Mouse (Mus musculus): ENCODE measurements around the gene Ccnyl1.
"Not testable (repeated sequence)": the region's sequence is repeated elsewhere in the genome, so short reads cannot be mapped to it uniquely, and the experiment has no call there.

The Ccnyl1 gene

DNA sequence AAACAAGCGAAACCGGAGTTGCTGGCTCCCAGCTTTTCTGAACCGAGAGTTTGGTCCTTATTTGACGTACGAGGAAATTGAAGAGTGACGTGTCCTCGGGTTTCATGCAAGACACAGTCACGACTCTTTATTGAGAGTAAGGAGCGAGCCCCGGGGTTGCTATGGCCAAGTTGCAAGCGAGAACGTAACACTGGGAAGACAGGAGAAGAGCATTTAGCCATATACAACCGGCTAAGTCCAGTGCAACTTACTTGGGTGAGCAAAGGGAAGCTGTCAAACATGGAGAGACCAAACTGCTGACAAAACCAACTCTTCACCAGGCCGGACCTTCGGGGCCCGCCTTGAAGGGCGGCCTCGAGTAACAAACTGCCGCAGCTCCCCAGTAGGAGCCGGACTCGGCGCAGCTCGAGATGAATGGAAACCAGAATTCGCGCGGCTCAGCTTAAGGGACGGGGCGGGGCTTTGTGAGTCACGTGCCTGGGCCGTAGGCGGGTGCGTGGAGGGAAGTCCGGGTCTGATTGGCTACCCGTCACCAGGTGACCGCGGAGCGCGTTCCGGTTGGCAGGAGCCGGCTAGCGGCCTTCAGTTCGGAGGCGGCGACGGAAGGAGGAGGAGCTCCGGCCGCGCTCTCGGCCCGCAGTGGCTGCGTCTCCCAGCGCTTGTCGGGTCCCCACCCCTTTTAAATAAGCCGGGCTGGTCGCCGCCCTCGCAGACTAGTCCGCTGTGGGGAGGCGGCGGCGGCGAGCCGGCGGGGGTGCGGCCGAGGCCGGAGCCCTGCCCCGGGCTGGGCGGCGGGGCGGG is at the start of gene Ccnyl1:
Ccnyl1 (plus strand) TSS at position 243 of the 801 bp plus-strand sequence.
- peak; percentile 97 for DNase-seq (ENCODE audit: low spot score)

DNA sequence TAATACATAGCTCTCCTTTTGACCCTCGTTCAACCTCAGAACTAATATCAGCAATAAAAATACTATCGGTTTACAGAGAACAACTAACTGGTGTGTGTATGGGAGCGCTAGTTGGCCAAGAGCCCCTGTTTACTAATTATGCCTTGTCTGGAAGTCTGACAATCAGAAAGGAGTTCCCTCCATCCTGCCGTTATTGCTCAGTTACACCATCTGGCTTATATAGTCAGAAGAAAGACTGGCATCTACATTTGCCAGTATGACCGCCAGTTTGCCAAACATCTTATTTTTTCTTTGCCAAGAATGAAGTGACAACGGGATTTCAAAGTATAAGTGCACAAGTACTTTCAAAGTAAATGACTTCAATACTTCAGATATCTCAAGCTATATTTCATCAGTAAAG is 49.2 kb upstream of the Ccnyl1 start:
- no peak for DNase-seq (ENCODE audit: low spot score)

DNA sequence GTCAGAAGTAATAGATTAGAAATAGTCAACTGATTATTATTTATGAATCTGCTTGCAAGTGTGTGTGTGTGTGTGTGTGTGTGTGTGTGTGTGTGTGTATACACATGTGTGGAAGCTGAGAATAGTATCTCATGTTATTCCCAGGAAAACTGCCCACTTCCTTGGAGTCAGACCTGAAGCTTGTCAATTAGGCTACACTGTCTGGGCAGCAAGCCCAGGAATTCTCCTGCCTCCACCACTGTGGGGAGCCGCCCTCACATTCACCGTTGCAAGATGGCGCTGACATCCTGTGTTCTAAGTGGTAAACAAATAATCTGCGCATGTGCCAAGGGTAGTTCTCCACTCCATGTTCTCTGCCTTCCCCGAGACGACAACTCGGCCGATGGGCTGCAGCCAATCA is 47.7 kb upstream of the Ccnyl1 start:
- DNase-seq (ENCODE audit: low spot score): not testable (repeated sequence)

DNA sequence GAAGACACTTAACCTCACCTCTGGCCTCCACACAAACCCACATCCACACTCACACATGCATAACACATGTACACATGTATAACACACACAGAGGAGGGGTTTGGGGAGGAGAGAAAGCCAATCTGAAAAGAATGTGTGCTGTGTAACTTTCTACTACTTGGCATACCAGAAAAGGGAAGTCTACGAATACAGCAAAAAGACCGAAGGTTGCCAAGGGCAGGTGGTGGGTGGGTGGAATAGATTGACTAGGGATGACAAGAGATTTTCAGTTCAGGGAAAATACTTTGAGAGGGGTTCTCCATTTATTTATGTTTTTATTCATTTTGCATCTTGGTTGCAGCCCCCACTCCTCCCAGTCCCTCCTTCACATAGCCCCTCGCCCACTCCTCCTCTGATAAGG is 45.7 kb upstream of the Ccnyl1 start:
- DNase-seq (ENCODE audit: low spot score): no peak

DNA sequence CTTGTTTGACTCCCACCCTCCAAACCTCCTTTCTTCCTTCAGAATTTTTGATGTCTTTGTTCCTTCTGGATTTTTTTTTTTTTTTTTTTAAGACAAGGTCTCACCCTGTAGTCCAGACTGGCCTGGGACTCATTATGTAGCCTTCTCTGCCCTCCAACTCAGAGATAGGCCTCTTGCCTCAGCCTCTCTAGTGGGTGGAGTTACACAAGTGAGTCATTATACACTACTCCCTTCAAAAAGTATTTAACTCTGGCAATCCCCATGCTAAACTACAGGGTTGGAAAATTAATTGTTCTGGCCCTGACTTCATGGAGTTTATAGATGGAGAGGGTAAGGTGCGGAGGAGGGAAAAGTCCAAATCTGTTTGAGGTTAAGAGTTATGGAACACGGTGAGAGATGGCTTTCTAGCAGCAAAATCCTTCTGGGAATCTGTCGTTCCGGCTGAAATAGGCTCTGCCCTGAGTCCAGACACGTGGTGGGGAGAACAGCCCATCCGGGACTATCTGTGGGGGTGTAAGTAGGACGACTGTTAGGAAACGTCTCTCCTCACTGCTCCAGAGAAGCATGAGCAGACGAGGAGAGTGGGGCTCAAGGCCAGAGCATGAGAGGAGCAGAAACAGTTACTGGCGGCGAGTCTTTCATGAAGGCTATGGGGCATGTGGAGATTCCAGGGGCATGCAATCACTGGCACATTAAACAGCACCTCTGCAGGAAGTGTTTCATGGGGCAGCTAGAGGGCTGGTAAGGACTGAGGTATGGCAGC is 40.7 kb upstream of the Ccnyl1 start:
- DNase-seq (ENCODE audit: low spot score): no peak

DNA sequence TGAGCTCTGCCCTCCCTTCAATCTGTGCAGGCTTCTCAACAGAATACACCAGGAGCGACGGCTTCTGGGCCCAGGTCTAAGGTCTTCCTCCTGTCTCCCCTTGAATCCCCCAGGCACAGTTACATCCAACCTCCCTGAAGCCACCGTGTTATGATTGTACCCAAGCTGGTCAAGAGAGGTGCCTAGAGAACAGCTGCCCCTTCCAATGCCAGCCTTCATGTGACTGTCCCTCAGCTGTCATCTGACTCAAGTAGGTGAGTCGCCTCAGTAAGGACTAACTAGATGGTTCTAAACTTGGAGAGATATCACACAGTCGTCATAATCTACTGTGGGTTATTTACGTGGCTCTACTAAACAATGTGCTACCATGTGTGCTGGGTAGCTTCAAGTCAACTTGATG is 36.6 kb upstream of the Ccnyl1 start:
- DNase-seq (ENCODE audit: low spot score): no peak

DNA sequence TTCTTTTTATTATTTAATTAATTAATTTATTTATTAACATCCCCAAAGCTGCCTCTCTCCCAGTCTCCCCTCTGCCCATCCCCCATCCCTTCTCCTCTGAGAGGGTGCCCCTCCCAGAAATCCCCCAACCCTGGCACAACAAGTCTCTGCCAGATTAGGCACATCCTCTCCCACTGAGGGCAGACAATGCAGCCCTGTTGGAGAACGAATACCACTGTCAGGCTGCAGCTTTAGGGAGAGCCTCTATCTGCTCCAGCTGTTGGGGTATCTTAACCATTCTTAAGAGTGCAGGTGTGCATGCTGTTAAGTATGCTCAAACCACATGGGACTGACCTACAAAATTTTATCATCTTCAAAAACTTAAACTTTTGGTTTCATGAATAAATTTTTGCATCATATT is 34.8 kb upstream of the Ccnyl1 start:
- no peak for DNase-seq (ENCODE audit: low spot score)

DNA sequence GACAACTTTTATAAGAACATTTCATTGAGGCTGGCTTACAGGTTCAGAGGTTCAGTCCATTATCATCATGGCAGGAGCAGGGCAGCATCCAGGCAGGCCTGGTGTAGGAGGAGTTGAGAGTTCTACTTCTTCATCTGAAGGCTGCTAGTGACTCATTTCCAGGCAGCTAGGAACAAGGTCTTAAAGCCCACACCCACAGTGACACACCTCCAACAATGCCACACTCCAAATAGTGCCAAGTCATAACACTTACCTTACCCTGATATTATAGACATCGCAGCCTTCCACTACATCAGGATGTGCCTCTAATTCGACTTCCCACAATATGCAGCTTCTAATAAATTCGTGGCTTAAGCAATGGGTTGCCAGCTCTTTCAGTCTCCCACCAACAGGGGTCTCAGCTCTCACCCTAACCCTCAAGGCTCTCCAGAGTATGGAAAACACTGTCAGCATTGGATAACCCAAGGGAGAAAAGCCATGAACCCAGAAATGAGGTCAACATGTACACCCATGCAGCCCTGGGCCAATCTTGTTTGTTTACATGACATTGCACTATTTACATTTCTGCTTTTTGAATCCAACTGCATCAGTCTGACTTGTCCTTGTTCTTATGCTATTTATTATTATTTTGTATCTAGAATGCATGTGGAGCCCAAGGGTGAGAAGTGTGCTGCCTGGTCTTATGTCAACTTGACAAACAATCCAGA is 33.7 kb upstream of the Ccnyl1 start:
- DNase-seq (ENCODE audit: low spot score): no peak

DNA sequence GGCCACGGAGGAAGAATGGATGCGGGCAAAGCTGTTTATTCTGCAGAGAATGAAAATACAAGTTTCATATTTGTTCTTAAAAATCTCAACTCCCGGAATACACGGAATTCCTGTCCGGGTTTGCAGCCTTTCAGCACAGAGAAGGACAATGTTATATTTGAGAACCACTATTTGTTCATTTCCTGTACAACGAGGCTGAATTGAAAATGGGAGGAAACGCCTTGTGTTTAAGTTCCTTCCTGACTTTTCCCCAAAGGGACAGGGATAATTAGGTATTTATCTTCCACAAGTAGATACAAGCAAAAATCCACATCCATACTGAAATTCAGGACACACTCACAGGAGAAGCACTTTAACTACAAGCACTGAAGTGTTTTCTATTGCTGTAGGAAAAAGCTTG is 31.4 kb upstream of the Ccnyl1 start:
- no peak for DNase-seq (ENCODE audit: low spot score)

DNA sequence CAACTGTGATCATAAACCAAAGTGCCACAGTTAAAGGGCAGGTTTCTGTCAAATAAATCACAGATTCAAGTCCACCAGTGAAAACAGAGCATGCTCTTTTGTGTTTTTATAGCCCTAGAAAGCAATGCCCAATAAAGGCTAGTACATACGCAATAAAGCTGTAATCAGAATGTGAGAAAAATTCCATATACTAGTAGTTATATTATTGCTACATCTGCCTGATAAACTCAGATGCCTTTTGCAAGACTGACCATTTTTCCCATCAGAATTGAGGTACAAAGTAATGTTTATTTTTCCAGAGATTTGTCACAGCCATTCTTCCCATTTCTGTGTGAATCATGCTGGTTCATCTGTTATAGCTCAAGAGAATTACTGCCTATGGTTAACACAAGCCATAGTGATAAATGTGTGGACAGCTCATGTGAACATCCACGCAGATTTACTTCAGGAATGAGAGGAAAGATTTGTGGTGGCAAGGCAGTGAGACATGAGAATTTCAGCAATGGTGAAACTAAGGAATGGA is 23.1 kb upstream of the Ccnyl1 start:
- DNase-seq (ENCODE audit: low spot score): no peak

DNA sequence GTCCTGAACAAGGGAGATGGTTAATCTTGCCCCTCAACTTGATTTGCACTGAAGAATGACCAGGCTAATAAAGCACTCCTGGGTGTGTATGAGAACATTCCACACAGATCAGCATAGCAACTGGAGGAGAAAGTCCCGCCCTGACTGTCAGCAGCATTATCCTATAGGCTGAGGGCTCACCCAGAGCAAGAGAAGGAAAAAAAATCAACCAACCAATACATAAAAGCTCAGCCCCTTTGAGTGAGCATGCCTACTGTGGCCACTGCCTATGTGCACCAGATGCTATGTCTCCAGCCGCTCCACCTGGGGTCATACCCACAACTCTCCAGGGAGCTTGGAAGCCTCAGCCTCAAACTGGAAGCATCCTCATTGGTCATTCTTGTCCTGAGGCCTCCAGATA is 20.8 kb upstream of the Ccnyl1 start:
- DNase-seq (ENCODE audit: low spot score): no peak

DNA sequence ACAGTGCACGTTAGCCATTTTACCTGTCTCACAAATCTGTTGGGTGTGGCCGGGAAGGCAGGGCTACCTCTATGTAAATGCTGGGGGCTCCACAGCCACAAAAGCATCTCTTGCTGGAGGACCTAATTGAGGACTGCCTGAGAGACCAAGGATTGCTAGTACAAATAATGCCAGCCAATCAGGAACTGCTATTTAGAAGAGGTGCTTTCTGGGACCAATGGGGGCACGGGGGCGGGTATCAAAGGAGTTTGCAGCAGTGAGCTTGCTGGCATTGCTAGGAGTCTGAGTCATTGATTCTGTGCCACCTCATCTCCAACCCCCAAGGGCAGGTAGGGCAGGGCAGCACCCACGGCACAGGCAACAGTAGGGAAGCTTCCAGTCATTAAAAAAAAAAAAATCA is 16.3 kb upstream of the Ccnyl1 start:
- no peak for DNase-seq (ENCODE audit: low spot score)

DNA sequence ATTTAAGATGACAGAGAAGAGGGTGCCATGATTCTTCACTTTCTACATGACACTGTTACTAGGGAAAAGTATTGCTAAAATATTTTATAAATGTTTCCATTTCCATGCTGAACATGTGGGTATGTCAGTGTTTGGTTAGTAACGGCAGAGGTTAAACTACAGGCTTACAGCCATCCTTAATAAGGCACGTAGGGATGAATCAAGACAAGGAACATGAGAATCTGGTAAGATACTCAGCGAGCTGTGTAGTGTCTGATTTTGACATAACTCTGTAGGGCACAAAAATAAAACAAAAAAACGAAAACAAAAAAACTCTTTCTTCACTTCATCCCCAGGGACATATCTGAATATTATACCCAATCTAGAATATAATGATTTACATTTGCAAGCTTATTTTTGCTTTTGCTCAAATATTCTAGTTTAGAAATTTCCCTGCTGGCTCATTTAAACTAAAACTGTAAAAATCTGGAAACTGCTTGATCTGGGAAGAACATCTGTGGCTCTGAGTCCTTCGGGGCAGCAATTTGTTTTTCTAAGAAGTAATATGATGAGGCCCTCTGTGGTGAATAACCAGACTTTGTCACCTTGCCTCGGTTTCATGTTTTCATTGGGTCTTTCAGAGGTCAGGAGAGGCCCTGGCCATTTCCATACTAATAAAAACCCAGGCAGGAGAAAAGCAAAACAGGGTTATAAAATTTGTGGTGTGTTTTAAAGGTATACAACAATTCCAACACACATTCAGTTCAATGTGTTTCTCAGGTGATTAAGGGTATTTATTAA is 14.0 kb upstream of the Ccnyl1 start:
- no peak for DNase-seq (ENCODE audit: low spot score)

DNA sequence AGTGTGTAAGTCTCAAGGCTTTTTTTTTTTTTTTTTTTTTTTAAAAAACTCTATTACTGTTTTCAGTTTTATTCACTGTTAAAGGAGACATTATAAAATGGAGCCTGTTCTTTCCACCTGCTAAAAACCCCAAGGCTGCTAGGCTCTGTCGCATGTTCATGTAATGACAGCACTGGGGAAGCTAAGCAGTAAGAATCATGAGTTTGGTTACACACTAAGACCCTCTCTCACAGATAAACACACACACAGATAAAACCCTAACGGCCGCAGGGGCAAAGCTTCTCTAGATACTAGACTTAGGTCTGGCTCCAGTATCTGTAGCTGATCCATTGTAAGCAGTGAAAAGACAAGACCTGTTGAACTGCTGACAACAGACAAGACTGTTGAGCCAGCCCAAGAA is 8.8 kb upstream of the Ccnyl1 start:
- no peak for DNase-seq (ENCODE audit: low spot score)

DNA sequence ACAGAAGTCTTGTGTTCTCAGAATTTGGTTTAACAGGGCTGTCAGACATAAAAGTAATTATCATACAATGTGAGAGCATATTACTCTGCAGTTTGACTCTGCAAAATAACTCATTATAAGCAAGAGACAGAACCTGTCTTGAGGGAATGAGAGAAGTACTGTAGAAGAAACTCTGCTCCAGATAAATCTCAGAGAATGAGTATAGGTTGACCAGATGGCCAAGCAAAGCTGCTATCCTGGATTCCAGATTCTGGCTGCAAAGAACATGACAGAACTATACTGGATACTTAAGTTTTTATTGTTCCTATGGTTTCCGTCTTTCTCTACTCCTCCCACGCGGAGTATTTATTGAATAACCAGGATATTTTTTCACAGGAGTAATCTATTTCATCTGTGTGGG is 7.2 kb upstream of the Ccnyl1 start:
- no peak for DNase-seq (ENCODE audit: low spot score)

DNA sequence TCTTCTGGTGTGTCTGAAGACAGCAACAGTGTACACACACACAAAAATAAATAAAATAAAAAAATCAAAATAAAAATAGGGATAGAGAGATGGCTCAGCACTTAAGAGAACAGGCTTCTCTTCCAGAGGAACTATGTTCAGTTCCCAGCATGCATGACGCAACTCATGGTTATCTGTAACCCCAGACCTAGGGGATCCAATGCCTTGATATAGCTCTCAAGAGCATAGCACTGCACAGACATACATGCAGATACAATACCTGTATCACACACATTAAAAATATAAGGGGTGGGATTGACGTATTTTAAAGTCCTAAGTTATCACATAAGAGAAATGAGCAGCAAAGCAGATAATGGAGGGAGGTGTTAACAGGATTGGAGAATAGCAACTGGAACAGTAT is 5.8 kb upstream of the Ccnyl1 start:
- DNase-seq (ENCODE audit: low spot score): no peak

DNA sequence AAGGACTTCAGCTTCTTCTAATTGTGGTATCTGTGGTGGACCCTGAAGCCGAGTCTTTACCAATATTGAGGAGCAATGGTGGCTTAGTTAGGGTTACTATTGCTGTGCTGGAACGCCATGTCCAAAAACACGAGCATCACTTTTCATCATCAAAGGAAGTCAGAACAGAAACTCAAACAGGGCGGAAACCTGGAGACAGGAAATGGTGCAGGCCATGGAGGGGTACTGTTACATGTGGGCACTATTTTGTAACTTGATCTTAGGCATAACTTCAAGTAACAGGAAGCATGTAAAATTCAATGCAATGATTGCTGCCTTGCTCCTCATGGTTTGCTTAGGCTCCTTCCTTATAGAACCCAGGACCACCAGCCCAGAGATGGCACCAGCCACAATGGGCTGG is 2.2 kb upstream of the Ccnyl1 start:
- DNase-seq (ENCODE audit: low spot score): no peak

DNA sequence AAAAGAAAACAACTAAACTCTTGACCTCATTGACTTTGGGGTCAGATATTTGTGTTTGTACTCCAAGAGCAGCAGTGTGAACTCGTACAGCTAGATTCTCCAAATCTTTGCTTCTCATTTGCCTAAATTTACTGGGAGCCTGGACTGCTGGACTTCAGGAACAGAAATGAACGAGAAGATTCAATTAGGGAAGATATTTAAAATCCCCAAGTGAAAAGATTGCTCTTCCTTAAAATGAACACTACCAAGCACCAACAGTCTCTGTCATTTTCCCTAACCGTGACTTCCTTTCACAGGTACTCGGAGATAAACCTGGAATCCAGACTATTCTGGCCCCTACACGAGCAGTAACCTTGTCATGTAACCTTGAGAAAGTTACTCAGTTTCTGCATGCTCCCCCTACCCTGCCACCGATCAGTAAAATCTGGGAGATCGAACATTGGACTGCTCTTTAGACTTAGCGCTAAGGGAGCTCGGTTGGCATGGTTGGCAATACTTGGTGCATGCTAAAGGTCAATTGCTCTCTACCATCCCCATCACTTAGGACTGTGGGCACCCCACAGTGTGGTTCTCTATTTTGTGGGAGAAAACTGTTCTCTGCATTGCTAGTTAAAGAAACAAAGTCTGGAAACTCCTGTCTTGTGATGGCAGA is 568 bp upstream of the Ccnyl1 start:
- peak; percentile 8 for DNase-seq (ENCODE audit: low spot score)

DNA sequence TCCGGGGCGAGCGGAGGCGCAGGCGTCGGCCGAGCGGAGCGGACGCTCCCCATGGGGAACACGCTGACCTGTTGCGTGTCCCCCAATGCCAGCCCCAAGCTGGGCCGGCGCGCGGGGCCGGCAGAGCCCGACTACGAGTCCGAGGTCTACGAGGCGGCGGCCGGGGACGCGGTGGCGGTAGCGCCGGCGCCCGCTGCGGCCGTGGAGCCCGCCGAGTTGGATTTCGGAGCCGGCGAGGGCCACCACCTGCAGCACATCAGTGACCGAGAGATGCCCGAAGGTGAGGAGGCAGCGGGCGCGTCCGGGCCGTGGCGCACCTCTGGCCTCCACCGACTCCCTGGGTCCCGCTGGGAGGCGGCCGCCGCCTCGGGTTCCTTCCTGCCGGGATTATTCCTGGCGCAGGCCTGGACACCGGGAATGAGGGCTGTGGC is 881 bp downstream of the Ccnyl1 start:
- no peak for DNase-seq (ENCODE audit: low spot score)

DNA sequence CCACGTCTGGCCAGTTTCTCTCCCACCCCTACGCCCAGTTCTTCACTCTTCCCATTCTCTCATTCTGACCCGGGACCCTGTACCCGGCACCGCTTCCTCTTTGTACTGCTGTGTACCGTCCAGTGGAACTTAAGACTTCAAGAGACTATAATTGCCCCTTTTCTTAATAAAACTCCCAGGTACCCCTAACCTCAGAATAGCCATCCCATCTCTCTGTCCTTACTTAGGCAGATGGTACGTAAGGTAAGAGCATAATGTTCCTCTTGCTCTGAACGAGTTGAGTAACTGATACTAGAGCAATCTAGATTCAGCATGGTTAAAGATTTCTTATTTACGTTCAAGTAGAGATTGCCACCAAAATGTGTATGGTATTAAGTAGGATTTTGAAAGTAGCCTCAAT is 1.3 kb downstream of the Ccnyl1 start:
- DNase-seq (ENCODE audit: low spot score): no peak

DNA sequence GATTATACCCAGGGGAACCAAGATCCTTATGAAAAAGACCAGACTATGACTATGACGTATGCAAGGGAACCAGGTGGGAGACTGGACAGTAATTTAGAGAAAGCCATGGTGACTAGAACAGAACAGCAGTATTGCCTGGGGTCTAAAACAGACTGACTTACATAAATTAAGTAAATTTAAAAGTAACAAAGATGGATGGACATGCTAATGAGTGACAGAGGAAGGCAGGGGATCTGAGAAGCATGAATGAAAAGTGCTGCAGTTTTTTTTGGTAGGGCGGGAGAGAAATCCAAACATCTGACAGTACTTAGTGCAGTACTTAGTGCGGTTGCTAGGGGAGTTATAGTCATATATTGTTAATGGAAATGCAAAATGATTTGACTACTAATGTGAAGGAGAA is 4.9 kb downstream of the Ccnyl1 start:
- no peak for DNase-seq (ENCODE audit: low spot score)

Measured in MN1 (cell line).